Mouse (Mus musculus): ENCODE results near the gene Fblim1.

GRCm38 (mm10) chr4:141624983-141625773 is 19.3 kb upstream of the Fblim1 start:
- TF ChIP-seq POLR2A (IDR thresholded peaks at IDR 0.05; ENCODE audit: insufficient read length, low read depth) (no peak), USF1 (IDR thresholded peaks at IDR 0.05; ENCODE audit: low read depth) (no peak), REST (IDR thresholded peaks at IDR 0.05; ENCODE audit: insufficient read depth, insufficient read length) (no peak), POLR2AphosphoS2 (IDR thresholded peaks at IDR 0.05; ENCODE audit: insufficient read length, low read depth) (no peak), TCF12 (IDR thresholded peaks at IDR 0.05; ENCODE audit: insufficient read depth, poor library complexity, severe bottlenecking) (no peak), CEBPB (IDR thresholded peaks at IDR 0.05; ENCODE audit: insufficient read depth, poor library complexity, severe bottlenecking) (no peak), MYOD1 (IDR thresholded peaks at IDR 0.05; ENCODE audit: control insufficient read depth in 1 of 3, insufficient read length in 2 of 3, low read depth in 2 of 3) (no peak), E2F4 (IDR thresholded peaks at IDR 0.05; ENCODE audit: insufficient read depth) (no peak), MAX (IDR thresholded peaks at IDR 0.05; ENCODE audit: low read depth) (no peak)
